Mouse (Mus musculus) ovary, adult 2 months (tissue): ENCODE data around the gene Olfr1116. TPM values are rescaled to one million over a fixed set of nuclear protein-coding genes. Genes with fewer than 3 reads are reported as not detected.

Experiments
- polyA plus RNA-seq: library from polyadenylated mRNA; depleted of rRNA; stranded (reverse); fragments of >200 nt; gene quantifications from 2 replicates; pipeline ENCODE4 v1.2.3, GENCODE M21; 2012; rRNA removed

Gene Olfr1116
- not detected in 2 replicates for polyA plus RNA-seq

DNA sequence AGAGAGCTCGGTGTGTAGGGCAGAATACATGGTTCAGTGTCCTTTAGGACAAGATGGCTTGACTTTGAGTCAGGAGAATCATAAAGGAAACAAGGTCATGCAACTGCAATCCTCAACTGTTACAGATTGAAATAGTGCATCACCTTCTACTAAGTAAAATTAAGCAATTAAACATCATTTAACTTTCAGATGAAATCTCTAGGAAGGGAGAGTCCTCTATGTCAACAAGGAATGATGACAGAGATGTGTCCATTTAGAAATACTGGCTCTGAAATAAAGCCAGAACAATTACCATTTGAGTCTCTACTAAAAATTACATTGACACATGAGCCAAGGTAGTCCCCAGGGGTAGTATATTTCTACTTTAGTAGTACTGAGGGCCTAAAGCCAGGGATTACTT, at the start of gene Olfr1116:
Gene Olfr1116 (plus strand): TSS at position 301 of the 400 bp plus-strand sequence.

DNA sequence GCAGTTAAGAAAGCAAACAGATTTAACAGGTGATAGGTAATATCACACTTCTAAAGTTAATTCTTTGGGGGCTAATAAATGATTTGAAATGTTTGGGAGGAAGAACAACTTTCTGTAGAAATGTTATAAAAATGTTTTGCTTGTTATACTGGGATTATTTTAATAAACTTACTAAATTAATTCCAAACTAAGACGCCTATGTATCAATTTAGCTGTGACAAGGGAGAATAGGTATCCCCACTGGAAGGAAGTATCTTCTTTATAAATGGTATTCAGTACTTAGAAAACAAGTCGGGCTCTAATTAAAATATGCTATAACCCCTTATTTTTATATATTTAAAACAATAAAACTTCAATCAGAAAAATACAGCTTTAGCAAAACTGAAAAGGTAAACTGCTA, 19.6 kb upstream of the Olfr1116 start, which contains the start of gene Olfr1115:
Gene Olfr1115 (plus strand): TSS at position 301 of the 400 bp plus-strand sequence.

DNA sequence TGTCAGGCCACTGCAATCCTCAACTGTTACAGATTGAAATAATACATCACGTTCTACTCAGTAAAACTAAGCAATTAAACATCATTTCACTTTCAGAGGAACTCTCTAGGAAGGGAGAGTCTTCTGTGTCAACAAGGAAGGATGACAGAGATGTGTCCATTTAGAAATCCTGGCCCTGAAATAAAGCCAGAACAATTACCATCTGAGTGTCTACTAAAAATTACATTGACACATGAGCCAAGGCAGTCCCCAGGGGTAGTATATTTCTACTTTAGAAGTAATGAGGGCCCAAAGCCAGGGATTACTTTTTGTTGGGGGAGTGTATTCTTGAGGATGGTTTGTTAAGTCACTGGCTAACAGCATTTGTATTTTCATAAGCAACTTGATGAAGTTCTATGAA, 39.9 kb downstream of the Olfr1116 start, which contains the start of gene Olfr1118:
Gene Olfr1118 (plus strand): TSS at position 301 of the 400 bp plus-strand sequence.

Other genes starting within 250 kb of the Olfr1116 start
- gene Olfr1104, start 240.5 kb upstream of the Olfr1116 start, polyA plus RNA-seq: not detected in 2 replicates
- gene Olfr1105, start 231.0 kb upstream of the Olfr1116 start, polyA plus RNA-seq: not detected in 2 replicates
- gene Olfr1106, start 215.3 kb upstream of the Olfr1116 start, polyA plus RNA-seq: not detected in 2 replicates
- not detected in 2 replicates for gene Olfr1107, start 191.7 kb upstream of the Olfr1116 start, polyA plus RNA-seq
- not detected in 2 replicates for gene Olfr1109, start 171.5 kb upstream of the Olfr1116 start, polyA plus RNA-seq
- gene Olfr259, start 153.0 kb upstream of the Olfr1116 start, polyA plus RNA-seq: not detected in 2 replicates
- gene Olfr1110, start 127.2 kb upstream of the Olfr1116 start, polyA plus RNA-seq: not detected in 2 replicates
- gene Olfr1111, start 114.9 kb upstream of the Olfr1116 start, polyA plus RNA-seq: not detected in 2 replicates
- gene Olfr1112, start 79.7 kb upstream of the Olfr1116 start, polyA plus RNA-seq: not detected in 2 replicates
- gene Olfr1113, start 58.6 kb upstream of the Olfr1116 start, polyA plus RNA-seq: not detected in 2 replicates
- not detected in 2 replicates for gene Olfr1115, start 19.5 kb upstream of the Olfr1116 start, polyA plus RNA-seq
- gene Olfr1118, start 40.0 kb downstream of the Olfr1116 start, polyA plus RNA-seq: not detected in 2 replicates
- not detected in 2 replicates for gene Olfr1120, start 87.3 kb downstream of the Olfr1116 start, polyA plus RNA-seq
- gene Olfr1121, start 102.4 kb downstream of the Olfr1116 start, polyA plus RNA-seq: not detected in 2 replicates
- gene Olfr1122, start 118.3 kb downstream of the Olfr1116 start, polyA plus RNA-seq: not detected in 2 replicates
- not detected in 2 replicates for gene Olfr1123, start 149.1 kb downstream of the Olfr1116 start, polyA plus RNA-seq
- gene Olfr1124, start 162.7 kb downstream of the Olfr1116 start, polyA plus RNA-seq: not detected in 2 replicates
- gene Olfr1126, start 186.4 kb downstream of the Olfr1116 start, polyA plus RNA-seq: not detected in 2 replicates
- gene Pramel7, start 229.6 kb downstream of the Olfr1116 start, polyA plus RNA-seq: not detected in 2 replicates
- not detected in 2 replicates for gene Pramel6, start 239.0 kb downstream of the Olfr1116 start, polyA plus RNA-seq